Mouse (Mus musculus) left cerebral cortex, adult 18-20 months (tissue): ENCODE results near the gene Pcna. TPM values are rescaled to one million over a fixed set of nuclear protein-coding genes. Genes with fewer than 3 reads are reported as not detected.
"Not testable (repeated sequence)": the region's sequence is repeated elsewhere in the genome, so short reads cannot be mapped to it uniquely, and the experiment has no call there.

Experiments
- DNase-seq, 2 experiments: peaks; one replicate each; pipeline ENCODE4 v3.0.0; 2021 to 2022; ENCODE audit warnings: low spot score in 2 of 2, mixed read lengths in 1 of 2
- total RNA-seq, 2 experiments: library from RNA; stranded (reverse); gene quantifications; 2 replicates each; pipeline ENCODE4 v1.2.3; 2021

Gene Pcna
- total RNA-seq, 2 experiments from 2014 or later = 45.8 to 48.0 TPM

DNA sequence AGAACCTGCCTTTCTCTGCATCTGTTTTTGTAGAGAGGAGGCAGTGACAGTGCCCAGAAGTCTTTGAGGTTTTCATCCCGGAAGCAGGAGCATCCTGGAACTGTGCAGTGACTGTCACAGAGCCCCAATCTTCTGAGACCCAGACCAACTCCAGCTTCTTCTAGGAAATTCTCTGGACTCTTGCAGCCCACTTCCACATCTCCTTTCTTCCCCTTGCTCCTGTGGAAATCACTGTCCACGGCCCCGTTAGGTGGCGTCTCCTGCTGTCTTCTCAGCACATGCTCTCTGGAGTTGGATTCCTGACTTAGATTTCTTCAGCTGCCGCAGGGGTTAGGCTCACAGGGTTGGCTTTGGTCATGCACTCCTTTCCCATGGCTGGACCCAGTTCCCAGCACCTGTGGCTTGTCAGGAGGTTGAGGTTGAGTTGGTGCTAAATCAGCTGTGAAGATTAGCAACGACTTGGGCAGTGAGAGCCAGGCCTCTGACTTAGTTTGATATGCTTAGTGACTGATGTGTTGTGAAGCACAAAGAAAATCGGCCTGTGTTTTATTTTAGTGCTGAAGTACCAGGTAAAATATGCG, 25.2 kb upstream of the Pcna start:
- no peak for DNase-seq

DNA sequence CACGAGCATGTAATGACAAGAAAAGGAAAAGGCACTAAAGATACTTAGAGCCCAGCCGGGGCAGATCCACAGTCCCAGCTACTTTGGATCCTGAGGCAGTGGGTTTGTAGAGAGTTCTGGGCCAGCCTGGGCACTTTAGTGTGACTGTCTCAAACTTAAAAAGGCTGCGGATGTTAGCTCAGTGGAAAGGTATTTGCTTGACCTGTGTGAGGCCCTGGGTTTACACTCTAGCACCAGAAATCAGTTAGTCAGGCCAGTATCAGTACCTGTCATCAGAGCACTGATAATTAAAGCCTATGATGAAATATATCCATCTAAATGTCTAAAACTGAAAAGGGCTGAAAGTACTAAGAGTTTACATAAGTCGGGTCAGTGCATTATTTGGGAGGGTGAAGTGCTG, 23.1 kb upstream of the Pcna start:
- DNase-seq = no peak

DNA sequence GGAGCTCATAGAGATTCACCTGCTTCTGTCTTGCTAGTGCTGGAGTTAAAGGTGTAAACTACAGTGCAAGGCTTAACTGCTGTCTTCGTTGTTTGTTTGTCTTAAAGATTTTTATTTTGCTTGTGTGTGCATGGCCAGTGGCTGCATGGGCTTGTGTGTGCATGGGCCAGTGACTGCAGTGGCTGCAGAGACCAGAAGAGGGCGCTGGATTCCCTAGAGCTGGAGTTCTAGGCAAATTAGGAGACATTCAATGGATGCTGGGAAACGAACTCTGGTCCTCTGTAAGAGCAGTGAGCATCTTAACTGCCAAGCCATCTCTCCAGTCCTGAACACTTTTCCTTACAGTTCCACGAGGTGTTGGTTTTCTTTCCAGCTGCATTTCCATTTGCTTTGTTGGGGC, 22.4 kb upstream of the Pcna start:
- no peak for DNase-seq

DNA sequence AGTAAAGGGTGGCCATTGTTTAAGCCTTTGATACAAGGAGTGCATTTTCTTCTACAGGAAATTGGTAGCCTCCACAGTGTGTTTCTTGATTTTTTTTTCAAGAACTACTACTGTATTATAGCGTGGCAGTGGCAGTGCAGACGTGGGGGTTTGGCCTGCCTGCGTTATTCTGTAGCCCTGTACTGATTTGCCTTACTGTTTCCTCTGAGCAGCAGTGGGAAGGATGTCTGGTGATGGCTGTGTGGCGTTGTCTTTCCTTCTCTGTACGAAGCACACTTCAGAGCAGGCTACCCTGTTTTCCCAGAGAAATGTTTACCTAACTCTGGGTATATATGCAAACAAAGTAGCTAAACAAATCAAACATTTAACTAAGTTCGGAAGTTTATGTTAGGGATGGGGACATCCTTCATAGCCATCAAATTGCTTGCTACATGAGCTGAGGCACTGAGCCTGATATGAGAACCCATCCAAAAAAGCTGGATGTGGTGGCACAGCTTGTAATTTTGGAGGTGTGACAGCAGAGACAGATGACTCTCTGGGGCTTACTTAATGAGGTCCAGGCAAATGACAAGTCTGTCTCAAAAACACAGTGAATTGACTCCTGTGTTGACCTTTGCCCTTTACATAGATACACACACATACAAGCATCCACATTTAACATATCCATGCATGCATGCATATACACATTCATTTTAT, 19.7 kb upstream of the Pcna start:
- DNase-seq = no peak

DNA sequence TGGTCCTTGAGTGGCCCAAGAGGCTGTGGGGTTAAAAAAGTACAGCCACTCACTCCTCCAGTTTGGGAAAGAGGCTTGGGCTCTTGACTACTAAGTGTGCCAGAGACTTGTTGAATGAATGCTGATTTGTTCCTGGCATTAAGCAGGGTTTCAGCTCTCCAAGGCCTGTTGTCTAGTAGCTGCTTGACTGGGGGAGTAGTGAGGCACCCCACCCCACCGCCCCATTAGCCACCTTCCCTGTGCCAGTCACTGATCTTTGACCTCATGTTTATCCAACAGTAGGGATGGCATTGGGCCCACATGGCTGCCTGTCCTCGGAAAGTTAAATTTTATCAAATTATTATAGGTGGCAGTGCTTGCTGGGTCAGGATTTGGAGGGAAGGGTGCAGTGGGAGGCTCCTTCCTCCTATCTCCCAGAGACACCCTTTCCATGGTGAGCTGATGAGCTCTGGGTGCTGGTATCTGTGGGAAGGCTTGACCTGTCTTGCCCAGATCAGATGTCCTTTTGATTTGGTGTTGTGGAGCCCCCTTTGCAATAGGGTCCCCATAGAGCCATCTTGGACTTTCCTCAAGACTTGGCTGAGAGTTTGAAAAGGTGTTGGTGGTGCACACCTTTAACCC, 17.3 kb upstream of the Pcna start:
- no peak for DNase-seq

DNA sequence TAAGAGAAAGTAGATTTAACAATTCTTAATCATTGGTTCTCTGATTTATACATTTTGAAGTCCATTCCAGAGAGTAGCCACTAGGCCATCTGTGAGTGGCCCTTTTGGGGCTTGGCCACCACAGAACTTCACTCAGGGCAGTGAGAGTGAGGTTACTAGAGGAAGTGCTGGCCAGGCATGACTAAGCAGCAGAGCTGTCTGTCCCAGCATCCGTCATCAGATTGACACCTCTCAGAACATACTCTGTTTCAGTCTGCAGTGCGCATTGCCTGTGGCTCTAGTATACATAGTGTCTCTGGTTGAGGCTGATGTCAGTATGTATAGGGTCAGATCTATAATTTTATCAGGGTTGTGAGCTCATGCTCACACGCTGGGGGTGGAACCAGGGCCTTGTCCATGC, 16.1 kb upstream of the Pcna start:
- no peak for DNase-seq

DNA sequence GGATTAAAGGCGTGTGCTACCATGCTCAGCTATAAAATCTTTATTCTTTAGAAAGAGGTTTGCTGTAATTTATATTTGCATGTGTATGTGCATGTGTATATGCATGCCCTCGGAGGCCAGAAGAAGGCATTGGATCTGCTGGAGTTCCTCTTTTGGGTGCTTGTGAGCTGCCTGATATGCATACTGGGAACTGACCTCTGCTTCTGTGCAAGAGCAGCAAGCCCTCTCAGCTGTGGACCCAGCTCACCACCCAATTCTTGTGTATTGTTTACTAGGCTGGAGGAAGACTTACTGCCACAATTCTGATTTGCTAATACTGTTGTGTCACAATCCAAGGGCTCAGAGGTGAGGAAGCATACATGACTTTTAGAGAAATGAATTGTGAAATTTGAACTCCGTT, 13.0 kb upstream of the Pcna start:
- no peak for DNase-seq

DNA sequence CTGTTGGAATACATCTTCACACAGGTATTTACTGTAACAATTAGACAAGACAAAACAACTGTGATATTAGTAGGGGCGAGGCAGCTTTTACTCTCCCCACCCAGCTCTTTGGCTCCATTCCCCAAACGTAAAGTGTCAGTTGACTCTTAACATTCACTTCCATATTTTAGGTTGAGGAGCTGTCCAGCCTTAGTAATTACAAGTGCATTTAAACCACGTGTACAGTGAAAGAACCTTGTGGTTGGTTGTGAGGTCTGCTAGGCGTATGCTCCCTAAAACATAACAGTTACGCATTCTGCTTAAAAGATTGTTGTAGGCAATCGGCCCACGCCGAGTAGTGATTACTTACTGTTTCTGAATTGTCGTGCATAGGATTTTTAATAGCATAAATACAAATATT, 12.1 kb upstream of the Pcna start:
- DNase-seq = no peak

DNA sequence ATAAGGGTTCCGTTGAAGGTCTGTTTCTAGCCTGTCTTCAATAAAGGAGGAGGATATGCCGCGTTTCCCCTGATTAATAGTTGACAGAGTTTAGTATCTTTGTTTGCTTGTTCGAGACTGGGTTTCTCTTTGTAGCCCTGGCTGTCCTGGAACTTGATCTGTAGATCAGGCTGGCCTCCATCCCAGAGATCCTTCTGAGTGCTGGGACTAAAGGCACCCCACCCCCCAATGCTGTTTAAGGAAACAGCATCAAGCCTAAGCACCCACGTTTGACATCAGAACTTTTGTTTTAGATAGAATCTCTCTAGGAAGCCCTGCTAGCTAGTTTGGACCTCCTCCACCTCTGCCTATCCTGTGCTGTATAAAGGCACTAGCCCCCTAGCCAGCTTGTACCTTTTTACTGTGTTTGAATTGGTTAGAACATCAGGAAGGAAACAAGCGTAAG, 11.2 kb upstream of the Pcna start:
- DNase-seq = no peak

DNA sequence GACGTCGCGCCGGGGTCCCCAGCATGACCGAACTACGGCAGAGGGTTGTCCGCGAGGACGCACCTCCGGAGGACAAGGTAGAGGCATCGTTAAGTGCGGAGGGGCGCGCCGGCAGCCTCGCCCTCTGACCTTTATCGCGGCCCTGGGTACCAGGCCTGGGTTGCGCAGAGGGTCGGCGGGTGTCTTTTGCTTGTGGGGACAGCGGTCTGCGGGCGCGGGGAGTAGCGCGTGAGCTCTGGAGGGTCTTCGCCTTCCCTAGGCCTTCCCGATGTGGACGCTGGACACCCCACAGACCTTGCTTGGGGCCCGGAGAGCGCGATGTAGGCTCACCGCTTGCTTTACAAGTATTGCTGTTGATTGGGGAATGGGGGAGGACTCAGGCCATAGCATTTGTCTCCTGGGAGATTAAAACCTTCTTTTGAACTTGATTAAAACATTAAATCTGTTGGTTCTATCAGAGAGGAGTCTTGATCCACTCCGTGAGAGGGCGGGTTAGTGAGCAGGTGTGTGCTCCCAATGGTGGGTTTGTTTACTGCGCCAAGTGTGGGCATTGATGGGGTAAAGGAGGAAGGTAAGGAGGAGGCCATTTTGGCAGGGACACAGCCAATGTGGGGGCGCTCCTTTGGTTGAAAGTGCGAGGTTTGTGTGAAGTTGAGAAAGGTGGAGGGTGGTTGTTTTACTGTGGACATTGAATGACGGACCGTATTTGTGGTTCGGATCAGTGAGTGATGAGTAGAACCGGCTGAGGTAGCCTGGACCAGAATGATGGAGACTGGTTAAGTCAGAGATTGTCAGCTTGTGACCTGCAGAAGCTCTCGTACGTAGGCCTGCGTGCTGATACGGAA, 10.5 kb upstream of the Pcna start:
- peak; percentile 31 to 58 for DNase-seq

DNA sequence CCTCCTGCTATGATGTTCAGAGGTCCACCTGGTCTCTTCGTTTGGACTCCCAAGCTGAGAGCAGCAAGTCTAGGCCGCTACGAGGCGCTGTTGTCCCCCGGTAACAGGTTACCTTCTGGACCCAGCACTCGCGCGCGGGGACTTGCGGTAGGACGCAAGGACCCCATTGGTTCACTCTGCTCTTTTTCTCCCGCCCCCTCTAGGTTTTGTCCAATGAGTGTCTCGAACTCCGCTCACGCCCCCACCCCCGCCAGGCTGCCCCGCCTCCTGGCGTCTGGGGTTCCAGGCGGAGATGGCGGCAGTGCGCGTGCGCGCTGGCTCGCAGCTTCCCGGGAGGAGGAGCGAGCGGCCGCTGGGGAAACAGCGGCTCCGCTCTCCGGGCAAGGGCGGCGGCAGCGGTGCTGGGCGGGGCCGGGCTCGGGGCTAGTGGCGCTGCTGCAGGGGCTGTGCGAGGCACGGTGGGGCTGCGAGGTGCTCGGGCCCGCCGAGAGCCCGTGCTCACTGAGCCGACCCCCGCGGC, 9.8 kb upstream of the Pcna start, which contains the start of gene Cds2:
Gene Cds2, plus strand, starts transcription at position 270 of the 520 bp plus-strand sequence.
- DNase-seq = peak; percentile 98 to 99

DNA sequence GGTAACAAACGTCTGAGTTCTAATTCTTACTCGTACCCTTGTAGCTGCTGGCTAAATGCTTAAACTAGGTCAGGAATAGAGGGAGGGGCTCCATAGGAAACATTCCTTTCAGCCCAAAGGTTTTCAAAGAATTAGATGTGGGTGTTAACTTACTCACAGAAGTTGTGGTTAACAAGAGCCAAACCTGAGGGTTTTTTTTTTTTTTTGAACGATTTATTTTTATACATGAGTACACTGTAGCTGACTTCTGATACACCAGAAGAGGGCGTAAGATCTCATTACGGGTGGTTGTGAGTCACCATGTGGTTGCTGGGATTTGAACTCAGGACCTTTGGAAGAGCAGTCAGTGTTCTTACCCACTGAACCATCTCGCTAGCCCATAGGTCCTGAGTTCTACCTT, 9.1 kb upstream of the Pcna start:
- DNase-seq = no peak

DNA sequence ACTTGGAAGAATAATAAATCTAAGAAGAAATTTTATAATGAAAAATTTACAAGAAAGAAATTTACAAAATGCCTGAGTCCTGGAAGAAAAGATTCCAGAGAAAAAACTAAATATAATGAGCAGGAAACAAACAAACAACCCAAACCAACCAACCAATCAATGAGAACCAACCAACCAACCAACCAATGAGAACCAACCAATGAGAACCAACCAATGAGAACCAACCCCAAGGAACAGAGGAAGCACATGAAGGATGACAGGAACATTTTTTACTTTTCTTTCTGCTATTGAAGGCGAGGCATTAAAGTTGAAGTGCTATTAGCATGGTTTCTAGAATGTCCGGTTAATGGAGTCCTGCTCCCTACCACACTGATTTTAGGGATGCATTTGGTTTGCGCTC, 7.5 kb upstream of the Pcna start:
- no peak for DNase-seq

DNA sequence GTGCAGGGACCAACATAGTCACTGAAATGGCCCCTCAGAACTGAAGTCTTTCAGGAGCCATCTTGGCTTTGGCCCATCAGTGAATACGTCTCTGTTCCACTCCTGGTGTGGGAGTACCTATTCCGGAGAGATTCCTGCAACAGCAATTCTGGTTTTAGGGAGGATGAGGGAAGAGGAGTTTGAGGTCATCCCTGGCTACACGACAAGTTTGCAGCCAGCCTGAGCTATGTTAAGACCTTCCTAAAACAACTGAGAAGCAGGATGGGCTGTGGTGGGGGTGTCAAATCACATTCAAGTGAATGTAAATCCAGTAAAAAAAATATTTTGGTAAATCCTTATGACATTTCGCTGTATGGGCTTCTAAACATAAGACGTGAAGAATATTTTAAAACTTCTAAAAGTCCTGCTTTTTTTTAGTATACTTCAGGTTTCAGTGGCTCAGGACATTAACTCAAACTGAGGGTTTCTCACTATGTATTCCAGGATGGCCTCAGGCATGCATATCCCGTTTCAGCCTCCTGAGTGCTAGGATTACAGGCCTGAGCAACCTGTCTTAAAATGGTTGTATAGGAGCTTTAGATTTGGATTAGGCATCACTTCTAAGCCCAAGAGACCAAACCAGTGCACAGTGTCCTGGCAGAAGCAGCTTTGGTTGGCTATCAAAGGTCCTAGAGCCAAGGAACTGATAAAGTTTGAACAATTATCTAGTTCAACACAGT, 4.4 kb upstream of the Pcna start:
- DNase-seq = no peak

DNA sequence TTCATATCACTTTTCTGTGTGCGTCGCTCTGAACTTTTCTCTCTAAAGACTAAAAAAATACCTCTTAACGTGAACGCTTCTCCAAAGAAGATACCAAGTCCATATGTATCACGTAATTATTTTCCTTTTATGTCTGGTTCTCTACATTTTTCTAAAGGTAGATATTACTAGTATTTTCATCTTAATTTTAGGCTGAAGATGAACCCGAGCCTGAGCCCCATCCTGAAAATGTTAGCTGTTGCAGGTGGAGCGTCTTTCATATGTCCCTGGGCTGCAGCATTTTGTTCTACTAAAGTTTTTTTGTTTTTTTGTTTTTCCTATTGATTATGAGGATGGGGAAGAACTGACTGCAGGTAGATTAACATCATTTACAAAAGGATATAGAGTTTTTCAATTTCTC, 489 bp upstream of the Pcna start:
- no peak for DNase-seq

DNA sequence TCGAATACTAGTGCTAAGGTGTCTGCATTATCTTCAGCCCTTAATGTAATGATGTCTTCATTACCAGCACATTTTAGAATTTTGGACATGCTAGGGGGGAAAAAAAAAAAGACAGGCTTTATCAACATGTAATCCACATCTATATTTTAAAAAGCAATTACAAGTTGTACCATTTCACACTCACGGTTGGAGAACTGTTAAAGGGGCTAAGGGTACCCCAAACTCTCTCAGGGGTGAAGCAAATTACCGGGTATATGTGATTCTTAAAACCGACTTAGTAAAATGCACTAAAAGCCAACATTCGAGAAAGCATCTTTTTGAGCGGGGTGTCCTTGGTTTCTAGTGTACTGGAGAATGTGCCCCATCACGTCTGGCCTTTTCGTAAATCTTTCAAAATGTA, 1.2 kb downstream of the Pcna start:
- DNase-seq = no peak

DNA sequence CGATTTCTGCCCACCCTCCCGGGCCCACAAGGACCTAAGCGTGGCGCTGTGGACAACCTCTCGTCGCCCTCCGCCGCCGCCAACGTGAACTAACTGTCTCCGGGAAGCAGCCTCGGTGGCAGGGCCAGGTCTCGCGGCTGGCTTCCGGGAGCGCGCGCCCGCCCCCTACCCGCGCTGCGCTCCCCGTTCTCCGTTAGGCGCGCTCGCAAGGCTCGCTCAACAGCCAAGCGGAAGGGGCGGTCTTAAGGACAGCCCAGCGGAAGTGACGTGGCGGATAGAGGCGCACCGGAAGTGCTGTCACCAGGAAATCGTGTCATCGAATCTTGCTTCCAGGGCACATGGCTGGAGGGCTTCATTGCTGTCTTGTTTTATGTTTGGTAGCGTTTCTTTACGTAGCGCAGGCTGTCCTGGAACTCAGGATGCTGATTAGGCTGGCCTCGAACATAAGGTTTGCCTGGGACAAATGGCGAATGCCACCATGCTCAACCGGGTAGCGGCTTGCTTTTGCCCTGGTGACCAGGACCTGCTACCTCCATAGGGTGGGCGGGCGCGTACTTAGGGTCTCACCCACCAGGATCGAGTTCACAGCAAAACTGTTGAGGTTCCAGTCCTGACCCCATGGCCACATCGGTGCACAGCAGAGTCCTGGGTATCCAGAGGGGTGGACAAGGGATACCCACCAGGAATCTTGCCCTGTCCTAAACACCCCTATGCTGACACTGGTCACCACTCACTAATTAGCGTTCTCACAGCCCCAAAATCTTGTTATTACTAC, 5.4 kb downstream of the Pcna start, which contains the start of gene Tmem230:
Gene Tmem230, minus strand, starts transcription at position 269 of the 775 bp plus-strand sequence.
- peak; percentile 93 to 94 for DNase-seq

DNA sequence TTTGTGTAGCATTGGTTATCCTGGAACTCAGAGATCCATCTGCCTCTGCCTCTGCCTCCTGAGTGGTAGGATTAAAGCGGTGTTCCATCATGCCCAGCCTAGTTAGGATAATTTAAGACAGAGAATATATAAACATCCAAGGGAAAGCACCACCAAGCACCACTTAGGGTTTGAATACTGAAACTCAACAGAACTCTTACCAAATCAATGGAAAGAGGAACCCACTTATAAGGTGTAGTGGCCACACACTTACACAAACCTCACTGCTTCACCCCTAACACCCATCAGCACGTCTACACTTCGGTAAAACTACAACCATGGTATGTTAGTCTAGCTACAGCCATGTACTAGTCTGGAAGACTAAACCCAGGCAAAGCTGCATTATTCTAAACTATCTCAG, 9.7 kb downstream of the Pcna start:
- DNase-seq = no peak

DNA sequence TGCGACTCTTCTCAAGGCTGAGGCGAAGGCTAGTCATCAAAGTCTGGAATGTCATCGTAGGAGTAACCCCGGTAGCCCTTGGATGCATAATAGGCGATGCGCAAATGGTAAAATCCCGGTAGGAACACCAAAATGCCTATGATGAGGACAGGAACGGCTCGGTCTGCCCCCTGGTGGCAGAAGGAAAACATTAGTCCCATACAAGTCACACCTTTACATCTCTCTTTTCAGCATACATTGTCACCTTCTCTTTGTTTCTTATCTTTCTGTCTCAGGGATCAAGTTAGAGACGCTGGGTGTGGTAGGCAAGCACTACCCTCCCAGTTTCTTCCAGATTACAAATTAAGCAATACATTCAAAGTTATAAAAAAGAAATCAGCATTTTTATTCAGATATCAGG, 12.7 kb downstream of the Pcna start:
- DNase-seq = peak; percentile 78 to 79

DNA sequence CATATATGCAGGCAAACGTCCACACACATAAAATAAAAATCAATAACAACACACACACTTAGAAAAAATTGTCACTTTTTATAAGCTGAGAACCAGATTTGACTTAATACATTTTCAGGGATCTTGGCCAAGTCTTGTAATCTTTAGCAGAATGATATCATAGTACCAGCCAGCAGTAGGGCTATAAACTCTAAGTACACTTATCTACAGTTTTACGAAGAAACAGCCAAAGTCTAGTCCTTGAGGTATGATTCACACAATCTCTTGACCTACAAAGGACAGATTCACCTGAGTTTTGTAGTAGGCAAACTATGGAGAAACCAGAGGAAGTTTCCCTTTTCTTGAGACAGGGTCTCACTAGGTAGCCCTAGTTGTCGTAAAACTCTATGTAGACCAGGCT, 13.7 kb downstream of the Pcna start:
- not testable (repeated sequence) for DNase-seq
